Mouse (Mus musculus): ENCODE results near the gene Amer2.

DNA sequence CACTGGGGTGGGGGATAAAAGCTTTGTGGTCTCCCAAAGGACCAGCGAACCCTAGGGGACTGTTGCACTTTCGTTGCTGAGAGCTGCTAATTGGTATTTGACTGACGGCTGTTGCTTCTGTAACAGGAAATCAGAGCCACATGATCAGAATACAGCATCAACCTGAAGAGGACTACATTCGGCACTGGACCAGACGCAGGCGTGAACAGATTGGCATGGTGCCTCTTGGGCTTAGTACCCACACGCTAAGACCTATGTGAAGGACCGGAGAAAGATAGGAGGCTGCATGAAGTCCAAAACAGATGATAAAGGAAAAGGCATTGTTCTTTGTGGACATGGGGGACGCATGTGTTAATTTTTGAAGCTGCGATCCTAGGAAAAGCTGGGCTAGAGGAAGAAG lies 4.5 kb downstream of the Amer2 start:
- TF ChIP-seq CTCF (IDR thresholded peaks at IDR 0.05; ENCODE audit: extremely low read depth, insufficient read length, insufficient replicate concordance, low read depth, low read length) (no peak), POLR2A (IDR thresholded peaks at IDR 0.05; ENCODE audit: low read depth, low read length) (no peak)

Data from small intestine, adult 2 months (tissue).